17 mouse cellular contexts compared by ENCODE assay signal in genomic region chr1:58237527-58238299, GRCm38 (mm10). TPM values are rescaled to one million over a fixed set of nuclear protein-coding genes. Genes with fewer than 3 reads are reported as not detected.
DNase-seq lines count a peak whose midpoint lies in the region; ATAC-seq and TF ChIP-seq lines count a peak whose summit lies in the region.
"Had no signal": no experiment of that assay in that cellular context is flagged by ENCODE, and none has a peak within 500 bp of the region (broad histone marks: within the 10 kb centered on the region; RNA-seq: fewer than 3 reads in every experiment).

No protein-coding gene starts in this region.

- H3K4me1 ChIP-seq in forebrain, embryonic 11.5 days (replicated peaks; ENCODE audit: control insufficient read depth, insufficient read depth, low read length), result no peaks in the 10 kb centered on the region
- H3K4me1 ChIP-seq in forebrain, embryonic 13.5 days, result no peaks in the 10 kb centered on the region
- H3K4me1 ChIP-seq in kidney, embryonic 16.5 days (ENCODE audit: insufficient read depth, low read length), result no peaks in the 10 kb centered on the region
- H3K4me1 ChIP-seq in lung, postnatal 0 days (ENCODE audit: insufficient read depth, low read depth, low read length), result no peaks in the 10 kb centered on the region
- H3K4me1 ChIP-seq: forebrain, embryonic 10.5 days; hindbrain, embryonic 13.5 days; midbrain, embryonic 15.5 days had no signal

- no peaks in the 10 kb centered on the region for H3K36me3 ChIP-seq in forebrain, embryonic 11.5 days (ENCODE audit: control insufficient read depth, insufficient read depth, low read length)
- no peaks in the 10 kb centered on the region for H3K36me3 ChIP-seq in forebrain, embryonic 13.5 days (ENCODE audit: poor library complexity, severe bottlenecking)
- no peaks in the 10 kb centered on the region for H3K36me3 ChIP-seq in kidney, embryonic 16.5 days (ENCODE audit: insufficient read depth, low read length)
- no peaks in the 10 kb centered on the region for H3K36me3 ChIP-seq in lung, postnatal 0 days (ENCODE audit: insufficient read depth, low read length)
- H3K36me3 ChIP-seq: forebrain, embryonic 10.5 days; hindbrain, embryonic 13.5 days; liver, embryonic 13.5 days; midbrain, embryonic 15.5 days had no signal

- no peak for ATAC-seq in forebrain, embryonic 11.5 days (replicated peaks; ENCODE audit: low FRiP score)
- ATAC-seq in forebrain, embryonic 13.5 days, result no peak
- ATAC-seq in kidney, embryonic 16.5 days (ENCODE audit: low FRiP score, low TSS enrichment), result peak; percentile 67; the same call in 1 of the 2 replicates
- ATAC-seq in lung, postnatal 0 days, result peak; percentile 52
- ATAC-seq: midbrain, embryonic 15.5 days had no signal

- H3K27ac ChIP-seq in forebrain, embryonic 11.5 days (ENCODE audit: low read depth, low read length), result no peak overlapping the region
- no peak overlapping the region for H3K27ac ChIP-seq in forebrain, embryonic 13.5 days
- no peak overlapping the region for H3K27ac ChIP-seq in kidney, embryonic 16.5 days (ENCODE audit: low read length)
- H3K27ac ChIP-seq in lung, postnatal 0 days (ENCODE audit: low read length), result no peak overlapping the region
- H3K27ac ChIP-seq: forebrain, embryonic 10.5 days; hindbrain, embryonic 13.5 days; liver, embryonic 13.5 days; midbrain, embryonic 15.5 days had no signal

- TF ChIP-seq CTCF in lung, postnatal 0 days (IDR thresholded peaks at IDR 0.05), result no peak

- H3K4me3 ChIP-seq in forebrain, embryonic 11.5 days (ENCODE audit: low read depth, low read length), result no peak overlapping the region
- no peak overlapping the region for H3K4me3 ChIP-seq in forebrain, embryonic 13.5 days
- no peak overlapping the region for H3K4me3 ChIP-seq in kidney, embryonic 16.5 days (ENCODE audit: low read length)
- no peak overlapping the region for H3K4me3 ChIP-seq in lung, postnatal 0 days (ENCODE audit: low read depth, low read length)
- H3K4me3 ChIP-seq: forebrain, embryonic 10.5 days; hindbrain, embryonic 13.5 days; liver, embryonic 13.5 days; midbrain, embryonic 15.5 days had no signal

- H3K9me3 ChIP-seq in forebrain, embryonic 11.5 days (ENCODE audit: control insufficient read depth, low read length), result no peaks in the 10 kb centered on the region
- no peaks in the 10 kb centered on the region for H3K9me3 ChIP-seq in forebrain, embryonic 13.5 days (replicated peaks)
- no peaks in the 10 kb centered on the region for H3K9me3 ChIP-seq in kidney, embryonic 16.5 days (ENCODE audit: low read length)
- no peaks in the 10 kb centered on the region for H3K9me3 ChIP-seq in lung, postnatal 0 days (ENCODE audit: low read length)
- H3K9me3 ChIP-seq: forebrain, embryonic 10.5 days; hindbrain, embryonic 13.5 days; liver, embryonic 13.5 days; midbrain, embryonic 15.5 days had no signal

- H3K9ac ChIP-seq in forebrain, embryonic 11.5 days (ENCODE audit: low read length), result no peak overlapping the region
- no peak overlapping the region for H3K9ac ChIP-seq in forebrain, embryonic 13.5 days
- H3K9ac ChIP-seq in kidney, embryonic 16.5 days (replicated peaks; ENCODE audit: low read length), result no peak overlapping the region
- no peak overlapping the region for H3K9ac ChIP-seq in lung, postnatal 0 days (replicated peaks; ENCODE audit: low read depth)
- H3K9ac ChIP-seq: hindbrain, embryonic 13.5 days; liver, embryonic 13.5 days; midbrain, embryonic 15.5 days had no signal

- 86% methylated on average over 4 of the region's 4 CpGs for WGBS in forebrain, embryonic 11.5 days
- 76% methylated on average over 4 of the region's 4 CpGs for WGBS in forebrain, embryonic 13.5 days
- 82% methylated on average over 4 of the region's 4 CpGs for WGBS in kidney, embryonic 16.5 days
- 56% methylated on average over 4 of the region's 4 CpGs for WGBS in lung, postnatal 0 days

- peak; percentile 31 for DNase-seq in forebrain, embryonic 11.5 days (ENCODE audit: low spot score)
- DNase-seq in kidney, adult 18-20 months, result no peak
- peak; percentile 25 for DNase-seq in fat pad, adult 2 months (ENCODE audit: extremely low read depth, low read depth, low spot score)
- DNase-seq in lung, postnatal 0 days (ENCODE audit: low spot score), result peak; percentile 89
- DNase-seq in left cerebral cortex, adult 9 months (ENCODE audit: low spot score in 2 of 2), result no peak
- DNase-seq in thymus, postnatal 0 days (ENCODE audit: low spot score), result no peak
- DNase-seq: adrenal gland, postnatal 25 days; gastrocnemius, postnatal 10 days; layer of hippocampus, adult 9-11 months; liver, embryonic 13.5 days; right cerebral cortex, postnatal 4 days had no signal

- TF ChIP-seq EP300 in lung, postnatal 0 days (IDR thresholded peaks at IDR 0.05), result no peak

- H3K4me2 ChIP-seq in forebrain, embryonic 11.5 days (ENCODE audit: low read depth, low read length, severe bottlenecking), result no peak overlapping the region
- H3K4me2 ChIP-seq in forebrain, embryonic 13.5 days, result no peak overlapping the region
- H3K4me2 ChIP-seq in kidney, embryonic 16.5 days (replicated peaks; ENCODE audit: low read depth, low read length), result no peak overlapping the region
- no peak overlapping the region for H3K4me2 ChIP-seq in lung, postnatal 0 days (replicated peaks; ENCODE audit: low read depth, low read length)
- H3K4me2 ChIP-seq: hindbrain, embryonic 13.5 days; liver, embryonic 13.5 days; midbrain, embryonic 15.5 days had no signal

- H3K27me3 ChIP-seq in forebrain, embryonic 11.5 days (ENCODE audit: control insufficient read depth, insufficient read depth, low read length), result no peaks in the 10 kb centered on the region
- no peaks in the 10 kb centered on the region for H3K27me3 ChIP-seq in forebrain, embryonic 13.5 days
- H3K27me3 ChIP-seq in kidney, embryonic 16.5 days (ENCODE audit: insufficient read depth, low read length), result no peaks in the 10 kb centered on the region
- no peaks in the 10 kb centered on the region for H3K27me3 ChIP-seq in lung, postnatal 0 days (replicated peaks; ENCODE audit: insufficient read depth, low read length)
- H3K27me3 ChIP-seq: hindbrain, embryonic 13.5 days; liver, embryonic 13.5 days; midbrain, embryonic 15.5 days had no signal

RNA-seq across cellular contexts. Expression of gene Aox4, which starts 27.5 kb away (rescaled TPM):
- 0.07 TPM in 1 of 2 replicates, not detected in the other for polyA plus RNA-seq in forebrain, embryonic 11.5 days (2014; fragmentation: Nextera tagmentation; extraction: Ambion mirVana)
- polyA plus RNA-seq in forebrain, embryonic 13.5 days (2015; fragmentation: Nextera tagmentation; extraction: Ambion mirVana), result 0.11 and 0.12 TPM in 2 replicates
- polyA plus RNA-seq in kidney, embryonic 16.5 days (2015; fragmentation: Nextera tagmentation; extraction: Ambion mirVana), result 0.02 TPM in 1 of 2 replicates, not detected in the other
- 0.04 TPM in 1 of 2 replicates, not detected in the other for polyA plus RNA-seq in lung, postnatal 0 days (2015; fragmentation: Nextera tagmentation; extraction: Ambion mirVana)
- polyA plus RNA-seq in thymus, postnatal 0 days (2015; fragmentation: Nextera tagmentation; extraction: Ambion mirVana), result 0.91 and 1.2 TPM in 2 replicates
- polyA plus RNA-seq: C2C12; forebrain, embryonic 10.5 days had no signal

RNA-seq across cellular contexts. Expression of gene Aox2, which starts 40.4 kb away (rescaled TPM):
- polyA plus RNA-seq in forebrain, embryonic 11.5 days (2014; fragmentation: Nextera tagmentation; extraction: Ambion mirVana), result 0.05 TPM in 1 of 2 replicates, not detected in the other
- polyA plus RNA-seq in forebrain, embryonic 13.5 days (2015; fragmentation: Nextera tagmentation; extraction: Ambion mirVana), result 0.06 TPM in 1 of 2 replicates, not detected in the other
- polyA plus RNA-seq in kidney, embryonic 16.5 days (2015; fragmentation: Nextera tagmentation; extraction: Ambion mirVana), result 0.05 and 0.09 TPM in 2 replicates
- 0.02 and 0.05 TPM in 2 replicates for polyA plus RNA-seq in lung, postnatal 0 days (2015; fragmentation: Nextera tagmentation; extraction: Ambion mirVana)
- 0.14 and 0.21 TPM in 2 replicates for polyA plus RNA-seq in thymus, postnatal 0 days (2015; fragmentation: Nextera tagmentation; extraction: Ambion mirVana)
- polyA plus RNA-seq: C2C12; liver, embryonic 13.5 days; midbrain, embryonic 15.5 days had no signal

Comparison
In these comparisons a context has a peak if more than half of its experiments do, and no peak if none do; other contexts are left out.
1. ATAC-seq: peak in kidney, embryonic 16.5 days (single experiment) and lung, postnatal 0 days (single experiment); none in forebrain, embryonic 11.5 days (single experiment) and forebrain, embryonic 13.5 days (single experiment).
2. DNase-seq: peak in forebrain, embryonic 11.5 days (single experiment), fat pad, adult 2 months (single experiment) and lung, postnatal 0 days (single experiment); none in kidney, adult 18-20 months (single experiment), left cerebral cortex, adult 9 months (0 of 2) and thymus, postnatal 0 days (single experiment).